In the genomic region with DNA sequence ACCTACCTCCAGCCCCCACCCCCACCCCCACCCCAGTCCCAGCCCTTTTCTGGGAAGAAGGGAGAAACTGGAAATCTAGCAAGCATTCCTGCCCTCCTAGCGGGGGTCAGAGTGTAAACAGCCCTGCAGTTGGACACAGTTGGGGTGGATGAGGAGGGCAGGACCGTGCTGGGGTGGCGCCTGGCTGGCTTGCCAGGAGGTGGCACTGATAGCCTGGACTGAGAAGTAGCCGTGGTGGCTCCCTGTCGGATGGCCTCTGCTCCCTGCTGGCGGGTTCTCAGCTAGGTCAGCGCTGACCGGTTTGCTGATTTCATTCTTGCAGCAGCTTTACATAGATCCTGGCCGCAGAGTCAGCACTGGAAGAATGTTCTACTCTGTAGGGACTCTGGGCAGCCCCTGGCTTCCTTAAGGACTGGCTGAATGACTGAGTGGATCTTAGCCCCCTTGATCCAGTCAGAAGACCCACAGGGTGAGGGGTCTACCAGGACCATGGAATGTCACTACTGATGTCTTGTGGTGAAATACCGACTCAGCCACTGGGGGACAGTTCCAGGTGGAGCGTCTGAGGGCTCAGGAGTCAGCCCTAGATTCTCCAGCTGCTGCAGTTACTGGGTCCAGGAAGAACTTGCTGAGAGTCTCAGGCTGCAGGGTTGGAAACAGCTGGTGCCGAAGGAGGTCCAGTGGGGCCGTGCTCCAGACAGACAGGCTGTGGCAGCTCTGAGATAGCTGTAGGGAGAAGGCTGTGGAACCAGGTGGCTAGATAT, we compare ENCODE assay signal across 9 mouse cellular contexts. TPM values are rescaled to one million over a fixed set of nuclear protein-coding genes. Genes with fewer than 3 reads are reported as not detected.
DNase-seq lines count a peak whose midpoint lies in the region; ATAC-seq lines count a peak whose summit lies in the region.
"Had no signal": no experiment of that assay in that cellular context is flagged by ENCODE, and none has a peak within 500 bp of the region (broad histone marks: within the 10 kb centered on the region; RNA-seq: fewer than 3 reads in every experiment).

No protein-coding gene starts in this region.

- H3K4me3 ChIP-seq in midbrain, embryonic 10.5 days = peak overlapping the region; percentile 48
- H3K4me3 ChIP-seq in midbrain, embryonic 16.5 days (ENCODE audit: low read depth, low read length) = no peak overlapping the region
- H3K4me3 ChIP-seq in forebrain, embryonic 12.5 days (replicated peaks) = no peak overlapping the region
- no peak overlapping the region for H3K4me3 ChIP-seq in kidney, embryonic 16.5 days (ENCODE audit: low read length)
- H3K4me3 ChIP-seq in neural tube, embryonic 11.5 days (ENCODE audit: low read depth, low read length) = no peak overlapping the region

- no peak overlapping the region for H3K9ac ChIP-seq in midbrain, embryonic 16.5 days (ENCODE audit: low read depth, low read length)
- 0 out of 2 replicates have a peak overlapping the region, but pooled peaks have one; percentile 41 for H3K9ac ChIP-seq in forebrain, embryonic 12.5 days
- no peak overlapping the region for H3K9ac ChIP-seq in kidney, embryonic 16.5 days (replicated peaks; ENCODE audit: low read length)
- H3K9ac ChIP-seq in neural tube, embryonic 11.5 days (ENCODE audit: low read length) = no peak overlapping the region

- no peaks in the 10 kb centered on the region for H3K9me3 ChIP-seq in midbrain, embryonic 10.5 days (replicated peaks)
- H3K9me3 ChIP-seq in midbrain, embryonic 16.5 days (replicated peaks; ENCODE audit: control insufficient read depth, low read length, poor library complexity, severe bottlenecking) = no peaks in the 10 kb centered on the region
- no peaks in the 10 kb centered on the region for H3K9me3 ChIP-seq in forebrain, embryonic 12.5 days
- no peaks in the 10 kb centered on the region for H3K9me3 ChIP-seq in kidney, embryonic 16.5 days (ENCODE audit: low read length)
- no peaks in the 10 kb centered on the region for H3K9me3 ChIP-seq in neural tube, embryonic 11.5 days (ENCODE audit: control insufficient read depth, low read length)

- peak overlapping the region; percentile 80 for H3K27ac ChIP-seq in midbrain, embryonic 10.5 days (replicated peaks)
- no peak overlapping the region for H3K27ac ChIP-seq in midbrain, embryonic 16.5 days (ENCODE audit: low read length)
- H3K27ac ChIP-seq in forebrain, embryonic 12.5 days = peak overlapping the region; percentile 81
- H3K27ac ChIP-seq in kidney, embryonic 16.5 days (ENCODE audit: low read length) = no peak overlapping the region
- 0 out of 2 replicates have a peak overlapping the region, but pooled peaks have one; percentile 17 for H3K27ac ChIP-seq in neural tube, embryonic 11.5 days (ENCODE audit: low read depth, low read length)
- H3K27ac ChIP-seq: macrophage had no signal

- no peak overlapping the region for H3K4me2 ChIP-seq in midbrain, embryonic 16.5 days (ENCODE audit: low read length)
- peak overlapping the region; percentile 56 for H3K4me2 ChIP-seq in forebrain, embryonic 12.5 days
- H3K4me2 ChIP-seq in kidney, embryonic 16.5 days (replicated peaks; ENCODE audit: low read depth, low read length) = no peak overlapping the region
- H3K4me2 ChIP-seq in neural tube, embryonic 11.5 days (ENCODE audit: low read depth) = no peak overlapping the region

- peaks cover 36% of the 10 kb centered on the region for H3K4me1 ChIP-seq in midbrain, embryonic 10.5 days
- peaks cover 27% of the 10 kb centered on the region for H3K4me1 ChIP-seq in midbrain, embryonic 16.5 days (ENCODE audit: control insufficient read depth, insufficient read depth, low read length)
- H3K4me1 ChIP-seq in forebrain, embryonic 12.5 days = peaks cover 44% of the 10 kb centered on the region
- peaks cover 40% of the 10 kb centered on the region for H3K4me1 ChIP-seq in kidney, embryonic 16.5 days (ENCODE audit: insufficient read depth, low read length)
- H3K4me1 ChIP-seq in neural tube, embryonic 11.5 days (ENCODE audit: control insufficient read depth, insufficient read depth, low read length) = peaks cover 26% of the 10 kb centered on the region

- H3K27me3 ChIP-seq in midbrain, embryonic 10.5 days (ENCODE audit: low read depth, poor library complexity, severe bottlenecking) = peaks cover 72% of the 10 kb centered on the region
- no peaks in the 10 kb centered on the region for H3K27me3 ChIP-seq in midbrain, embryonic 16.5 days (ENCODE audit: control insufficient read depth, insufficient read depth, low read depth, low read length)
- peaks cover 95% of the 10 kb centered on the region for H3K27me3 ChIP-seq in forebrain, embryonic 12.5 days
- H3K27me3 ChIP-seq in kidney, embryonic 16.5 days (ENCODE audit: insufficient read depth, low read length) = peaks cover 12% of the 10 kb centered on the region; the same call in 1 of the 2 replicates
- peaks cover 9% of the 10 kb centered on the region for H3K27me3 ChIP-seq in neural tube, embryonic 11.5 days (ENCODE audit: control insufficient read depth, insufficient read depth, low read length)

- no peak; the same call in 1 of the 2 replicates for ATAC-seq in midbrain, embryonic 16.5 days
- peak; percentile 51 for ATAC-seq in forebrain, embryonic 12.5 days (ENCODE audit: low FRiP score)
- ATAC-seq in kidney, embryonic 16.5 days (ENCODE audit: low FRiP score, low TSS enrichment) = peak; percentile 76
- no peak for ATAC-seq in neural tube, embryonic 11.5 days (ENCODE audit: insufficient read depth, low FRiP score, low TSS enrichment)

- DNase-seq in midbrain, embryonic 10.5 days (ENCODE audit: low spot score) = peak; percentile 51
- DNase-seq in neural tube, embryonic 11.5 days (ENCODE audit: low spot score) = peak; percentile 46
- DNase-seq in layer of hippocampus, adult 9-11 months = no peak
- no peak for DNase-seq in right cerebral cortex, postnatal 36 days (ENCODE audit: low spot score in 2 of 2)
- DNase-seq in urinary bladder, postnatal 4 days (ENCODE audit: low spot score in 2 of 2) = no peak

- WGBS in midbrain, embryonic 10.5 days = 18% methylated on average over 13 of the region's 13 CpGs
- 24% methylated on average over 13 of the region's 13 CpGs for WGBS in midbrain, embryonic 16.5 days
- 14% methylated on average over 13 of the region's 13 CpGs for WGBS in forebrain, embryonic 12.5 days
- 27% methylated on average over 13 of the region's 13 CpGs for WGBS in kidney, embryonic 16.5 days
- WGBS in neural tube, embryonic 11.5 days = 17% methylated on average over 13 of the region's 13 CpGs

- no peaks in the 10 kb centered on the region for H3K36me3 ChIP-seq in midbrain, embryonic 10.5 days
- no peaks in the 10 kb centered on the region for H3K36me3 ChIP-seq in midbrain, embryonic 16.5 days (ENCODE audit: control insufficient read depth, insufficient read depth, low read length)
- H3K36me3 ChIP-seq in forebrain, embryonic 12.5 days (replicated peaks) = no peaks in the 10 kb centered on the region
- no peaks in the 10 kb centered on the region for H3K36me3 ChIP-seq in kidney, embryonic 16.5 days (ENCODE audit: insufficient read depth, low read length)
- H3K36me3 ChIP-seq in neural tube, embryonic 11.5 days (ENCODE audit: control insufficient read depth, insufficient read depth, low read length) = no peaks in the 10 kb centered on the region

RNA-seq across cellular contexts. Expression of a gene that starts 17.4 kb away (rescaled TPM):
- polyA plus RNA-seq in midbrain, embryonic 10.5 days (2016; fragmentation: Nextera tagmentation; extraction: Ambion mirVana) = 5.0 and 5.2 TPM in 2 replicates
- polyA plus RNA-seq in midbrain, embryonic 16.5 days (2015; fragmentation: Nextera tagmentation; extraction: Ambion mirVana) = 4.2 and 5.0 TPM in 2 replicates
- 2.9 and 3.9 TPM in 2 replicates for polyA plus RNA-seq in forebrain, embryonic 12.5 days (2016; fragmentation: Nextera tagmentation; extraction: Ambion mirVana)
- polyA plus RNA-seq in kidney, embryonic 16.5 days (2015; fragmentation: Nextera tagmentation; extraction: Ambion mirVana) = 6.9 and 7.7 TPM in 2 replicates
- 2.7 TPM in 2 replicates for polyA plus RNA-seq in neural tube, embryonic 11.5 days (2014; fragmentation: Nextera tagmentation; extraction: Ambion mirVana)

RNA-seq across cellular contexts. Expression of a gene that starts 30.1 kb away (rescaled TPM):
- polyA plus RNA-seq in midbrain, embryonic 10.5 days (2016; fragmentation: Nextera tagmentation; extraction: Ambion mirVana) = not detected in 2 replicates
- polyA plus RNA-seq in midbrain, embryonic 16.5 days (2015; fragmentation: Nextera tagmentation; extraction: Ambion mirVana) = not detected in 2 replicates
- polyA plus RNA-seq in forebrain, embryonic 12.5 days (2016; fragmentation: Nextera tagmentation; extraction: Ambion mirVana) = not detected in 2 replicates
- polyA plus RNA-seq in kidney, embryonic 16.5 days (2015; fragmentation: Nextera tagmentation; extraction: Ambion mirVana) = not detected in 2 replicates
- not detected in 2 replicates for polyA plus RNA-seq in neural tube, embryonic 11.5 days (2014; fragmentation: Nextera tagmentation; extraction: Ambion mirVana)
- polyA plus RNA-seq: macrophage had no signal

RNA-seq across cellular contexts. Expression of a gene that starts 41.6 kb away (rescaled TPM):
- 373 and 413 TPM in 2 replicates for polyA plus RNA-seq in midbrain, embryonic 10.5 days (2016; fragmentation: Nextera tagmentation; extraction: Ambion mirVana)
- 21.0 and 27.3 TPM in 2 replicates for polyA plus RNA-seq in midbrain, embryonic 16.5 days (2015; fragmentation: Nextera tagmentation; extraction: Ambion mirVana)
- polyA plus RNA-seq in forebrain, embryonic 12.5 days (2016; fragmentation: Nextera tagmentation; extraction: Ambion mirVana) = 282 and 293 TPM in 2 replicates
- 284 and 298 TPM in 2 replicates for polyA plus RNA-seq in kidney, embryonic 16.5 days (2015; fragmentation: Nextera tagmentation; extraction: Ambion mirVana)
- polyA plus RNA-seq in neural tube, embryonic 11.5 days (2014; fragmentation: Nextera tagmentation; extraction: Ambion mirVana) = 287 and 308 TPM in 2 replicates

Comparison
In these comparisons a context has a peak if more than half of its experiments do, and no peak if none do; other contexts are left out.
1. H3K27ac ChIP-seq: peak in midbrain, embryonic 10.5 days (single experiment), forebrain, embryonic 12.5 days (single experiment) and neural tube, embryonic 11.5 days (single experiment); none in midbrain, embryonic 16.5 days (single experiment) and kidney, embryonic 16.5 days (single experiment).
2. DNase-seq: peak in midbrain, embryonic 10.5 days (single experiment) and neural tube, embryonic 11.5 days (single experiment); none in layer of hippocampus, adult 9-11 months (single experiment), right cerebral cortex, postnatal 36 days (0 of 2) and urinary bladder, postnatal 4 days (0 of 2).
3. ATAC-seq: peak in forebrain, embryonic 12.5 days (single experiment) and kidney, embryonic 16.5 days (single experiment); none in midbrain, embryonic 16.5 days (single experiment) and neural tube, embryonic 11.5 days (single experiment).